Mouse (Mus musculus) layer of hippocampus, postnatal 14 days (tissue): Measurements from ENCODE around the gene Aloxe3. TPM values are rescaled to one million over a fixed set of nuclear protein-coding genes. Genes with fewer than 3 reads are reported as not detected.

Source experiments
- DNase-seq, 2 experiments: peaks; one replicate each; pipeline ENCODE4 v3.0.0; 2021 to 2022; ENCODE audit warnings: low spot score in 2 of 2, mixed read lengths in 1 of 2
- total RNA-seq, 2 experiments: library from RNA; stranded (reverse); gene quantifications; 2 replicates each; pipeline ENCODE4 v1.2.3; 2021

Gene Aloxe3
- total RNA-seq, 2 experiments from 2014 or later: 2.9 to 5.7 TPM

DNA sequence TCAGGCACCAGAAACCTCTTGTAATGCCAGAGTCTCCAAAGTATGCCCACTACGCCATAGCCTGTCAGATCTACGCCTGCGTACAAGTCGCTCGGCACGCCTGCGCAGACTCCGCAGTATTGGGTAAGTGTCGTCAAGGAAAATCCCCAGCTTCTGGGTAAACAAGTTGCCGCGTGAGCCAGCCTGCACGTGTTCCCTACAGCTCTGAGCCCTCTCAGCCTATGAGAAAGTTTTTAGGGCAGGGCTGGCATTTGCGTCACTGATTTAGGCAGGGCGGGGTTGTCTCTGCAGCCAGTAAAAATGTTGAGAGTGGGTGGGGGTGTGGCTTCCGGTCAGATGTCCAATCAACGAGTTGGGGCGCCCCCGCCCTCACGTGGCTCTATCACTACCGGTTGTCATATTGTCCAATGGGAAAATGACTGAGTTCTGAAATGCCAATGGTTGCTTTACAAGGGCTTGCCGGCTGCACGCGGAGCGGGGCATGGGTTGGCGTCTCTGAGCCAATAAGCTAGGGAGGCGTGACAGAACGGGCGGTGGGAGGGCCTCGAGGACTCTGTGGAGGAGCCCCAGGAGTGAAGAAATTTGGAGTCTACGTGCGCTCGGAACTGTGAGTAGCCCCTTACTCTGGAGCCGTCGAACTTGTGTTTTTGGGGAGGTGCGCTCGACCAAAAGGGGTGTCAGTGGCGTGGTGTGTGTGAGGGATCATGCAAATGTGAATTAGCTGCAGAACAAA is 30.8 kb upstream of the Aloxe3 start, which contains the start of gene Per1:
Gene Per1 (plus strand): TSS at position 521 of the 733 bp plus-strand sequence.
- peak; percentile 98 to 100 for DNase-seq

DNA sequence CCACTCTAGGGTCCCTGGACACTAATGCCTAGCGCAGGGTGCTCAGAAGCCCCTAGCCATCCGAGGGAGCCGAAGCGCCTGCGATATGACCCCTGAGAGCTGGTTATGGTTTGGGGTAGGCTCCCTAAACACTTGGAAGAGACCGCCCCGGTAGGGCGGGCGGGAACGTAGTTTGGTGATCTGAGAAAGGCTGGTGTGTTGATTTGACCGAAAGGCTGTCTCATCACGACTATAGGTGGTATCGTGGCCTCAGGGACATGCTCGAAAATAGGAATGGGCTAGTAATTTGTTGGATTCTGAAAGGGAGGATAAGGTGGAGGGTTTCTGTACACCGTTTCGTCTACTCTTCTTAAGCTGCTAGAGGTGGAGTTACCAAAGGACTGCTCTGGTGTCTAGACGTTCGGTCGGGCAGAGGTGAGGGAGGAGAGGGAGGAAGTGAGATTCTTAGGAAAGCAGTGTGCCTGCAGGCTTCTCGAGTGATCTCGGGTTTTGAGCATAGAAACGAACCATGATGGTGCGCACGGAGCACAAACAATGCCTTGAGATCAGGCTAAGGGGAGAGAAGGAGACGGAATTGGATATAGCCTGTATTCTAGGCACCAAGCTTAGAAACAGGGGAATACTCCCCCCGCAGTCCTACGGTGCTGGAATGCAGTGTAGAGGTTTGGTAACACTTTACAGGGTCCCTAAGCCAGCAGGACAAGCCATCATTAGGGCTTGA is 30.0 kb upstream of the Aloxe3 start:
- DNase-seq: no peak

DNA sequence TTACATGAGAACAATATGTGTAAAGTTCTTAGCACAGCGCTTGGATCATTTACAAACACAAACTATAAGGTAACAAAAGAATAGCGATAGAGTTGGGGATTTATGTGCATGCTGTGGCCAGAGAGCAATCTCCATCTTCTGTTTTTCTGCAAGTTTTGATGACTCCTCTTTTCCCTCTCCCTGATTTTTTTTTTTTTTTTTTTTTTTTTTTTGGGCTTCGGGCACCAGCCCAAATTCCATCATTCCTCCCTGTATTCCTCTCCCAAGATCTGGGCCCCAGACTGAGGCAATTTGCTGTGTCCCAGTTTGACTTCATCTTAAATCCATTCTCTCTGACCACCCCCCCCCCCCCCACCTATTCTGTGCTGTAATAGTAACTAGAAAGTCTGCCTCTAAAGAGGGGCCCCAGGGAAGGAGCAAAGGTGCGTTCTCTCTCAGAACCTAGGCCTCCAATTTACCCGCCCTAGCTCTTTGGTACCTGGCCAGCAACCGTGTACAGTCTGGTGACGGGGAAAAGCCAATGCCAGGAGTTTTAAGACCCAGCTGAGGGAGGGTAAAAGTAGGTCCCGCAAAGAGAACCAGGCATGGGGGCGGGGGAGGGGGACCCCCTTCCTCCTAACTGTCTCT is 29.2 kb upstream of the Aloxe3 start:
- DNase-seq: no peak

DNA sequence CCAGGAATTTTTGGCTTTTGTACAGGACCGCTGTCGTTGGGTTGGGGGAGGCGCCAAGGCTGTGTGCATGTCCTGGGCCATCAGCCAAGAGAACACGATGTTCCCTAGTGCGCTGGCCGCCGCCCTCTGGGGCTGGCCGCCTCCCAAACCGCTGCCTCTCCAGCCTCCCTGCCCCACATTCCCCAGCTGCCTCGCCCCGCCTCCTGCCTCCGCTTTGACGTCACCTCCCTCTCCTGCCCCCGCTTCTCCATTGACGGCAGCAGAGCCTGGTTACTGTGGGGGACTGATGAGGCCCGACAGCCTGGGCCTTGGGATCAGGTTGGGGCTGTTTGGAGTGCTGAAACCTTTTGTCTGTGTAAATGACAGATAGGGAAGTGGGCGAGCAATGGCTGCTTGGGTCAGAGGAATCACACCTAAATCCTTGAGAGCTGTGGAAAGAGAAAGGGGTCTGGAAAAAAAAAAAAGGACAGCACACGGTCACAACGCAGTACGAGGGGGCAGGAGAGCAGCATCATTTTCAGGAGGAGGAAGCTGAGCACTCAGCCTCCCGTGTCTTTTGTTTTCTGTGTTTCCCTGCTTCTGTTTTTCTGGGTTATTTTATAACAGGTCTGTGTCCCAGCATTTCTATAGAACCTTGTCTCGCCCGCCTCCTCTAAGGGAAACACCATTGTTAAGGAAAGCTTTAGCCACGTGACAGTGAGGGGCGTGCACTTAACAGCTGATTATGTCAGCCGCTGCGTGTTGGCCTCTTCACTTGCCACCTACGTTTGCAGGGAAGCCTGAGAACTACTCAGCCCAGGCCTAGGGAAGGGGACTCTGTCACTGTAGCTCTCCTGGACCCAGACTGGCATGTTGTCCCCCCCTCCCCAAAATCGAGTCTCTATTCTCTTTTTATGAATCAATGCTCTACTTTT is 28.5 kb upstream of the Aloxe3 start:
- peak; percentile 95 to 98 for DNase-seq

DNA sequence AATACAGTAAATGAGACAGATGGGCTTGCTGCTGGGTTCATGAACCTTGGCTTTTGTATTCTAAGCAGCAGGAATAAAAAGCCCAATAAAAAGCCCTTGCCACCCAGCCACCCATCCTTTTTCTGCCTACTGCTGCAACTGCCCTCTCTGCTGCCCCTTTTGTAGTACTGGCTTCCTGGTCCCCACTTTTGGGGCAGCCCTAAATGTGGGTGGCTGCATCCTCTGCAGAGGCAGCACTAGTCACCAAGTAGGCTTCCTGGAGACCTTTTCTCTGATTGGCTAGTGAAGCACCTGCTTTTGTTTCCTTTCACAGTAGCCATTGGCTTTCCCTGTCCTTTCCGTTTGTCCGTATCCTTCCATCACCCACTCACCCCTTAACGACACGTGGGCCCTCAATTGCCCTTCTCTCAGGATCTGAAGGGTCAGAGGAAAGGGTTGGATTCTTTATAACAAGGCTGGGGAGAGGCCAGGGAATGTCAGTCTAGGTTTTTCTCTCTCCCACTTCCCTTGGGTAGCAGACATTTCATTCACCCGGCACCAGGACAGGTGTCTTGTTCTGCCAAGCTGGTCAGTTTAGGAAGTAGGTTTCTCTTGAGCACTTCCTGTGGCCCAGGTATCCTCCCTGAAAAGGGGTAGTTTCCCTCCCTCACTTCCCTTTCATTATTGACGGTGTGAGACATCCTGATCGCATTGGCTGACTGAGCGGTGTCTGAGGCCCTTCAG is 27.5 kb upstream of the Aloxe3 start:
- DNase-seq: no peak

DNA sequence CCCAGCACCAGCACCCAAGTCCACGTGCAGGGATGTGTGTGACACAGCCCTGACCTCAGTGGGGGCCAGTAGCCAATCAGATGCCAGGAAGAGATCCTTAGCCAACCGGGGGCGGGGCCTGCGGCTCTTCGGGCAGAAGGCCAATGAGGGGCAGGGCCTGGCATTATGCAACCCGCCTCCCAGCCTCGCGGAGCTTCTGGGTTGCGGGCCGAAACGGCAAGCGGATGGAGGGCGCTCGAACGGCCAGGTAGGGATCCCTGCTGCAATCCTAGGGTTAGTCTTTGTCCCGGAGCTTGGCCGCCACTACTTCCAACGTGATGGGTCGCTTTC is 27.0 kb upstream of the Aloxe3 start:
- peak; percentile 96 to 97 for DNase-seq

DNA sequence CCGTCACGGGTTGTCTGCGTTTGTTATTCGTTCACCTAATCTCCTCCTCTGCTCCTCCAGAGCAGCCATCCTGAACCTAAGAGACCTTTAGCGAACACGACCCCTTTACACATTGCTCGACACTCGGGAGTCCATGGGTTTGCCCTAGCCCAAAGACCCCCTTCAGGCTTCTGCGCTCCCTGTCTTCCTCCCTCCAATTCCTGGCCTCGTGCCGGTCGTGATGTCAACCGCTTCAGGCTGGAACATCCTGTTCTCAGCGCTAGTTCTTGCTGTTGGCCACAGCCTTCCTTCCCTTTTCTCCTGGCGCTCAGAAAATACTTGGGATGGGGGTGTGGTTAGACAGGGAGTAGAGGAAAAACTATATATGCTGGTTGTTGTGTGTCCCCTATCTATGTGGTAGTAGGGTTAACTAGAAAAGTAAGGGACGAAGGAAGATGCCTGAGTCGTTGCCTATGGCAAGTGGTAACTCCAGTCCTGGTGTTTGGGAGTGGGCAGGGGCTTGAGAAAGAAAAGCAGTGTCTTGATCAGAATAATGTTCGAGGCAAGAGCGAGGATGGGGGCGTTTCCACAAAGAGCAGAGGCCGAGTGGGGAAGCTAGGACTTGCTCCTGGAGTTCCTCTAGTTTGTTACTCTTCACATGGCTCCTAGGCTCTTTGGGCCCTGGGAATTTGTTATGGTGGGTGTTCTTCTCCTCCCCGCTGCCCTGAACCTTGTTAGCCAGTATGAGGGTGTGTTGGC is 26.4 kb upstream of the Aloxe3 start:
- DNase-seq: peak; percentile 73 to 87

DNA sequence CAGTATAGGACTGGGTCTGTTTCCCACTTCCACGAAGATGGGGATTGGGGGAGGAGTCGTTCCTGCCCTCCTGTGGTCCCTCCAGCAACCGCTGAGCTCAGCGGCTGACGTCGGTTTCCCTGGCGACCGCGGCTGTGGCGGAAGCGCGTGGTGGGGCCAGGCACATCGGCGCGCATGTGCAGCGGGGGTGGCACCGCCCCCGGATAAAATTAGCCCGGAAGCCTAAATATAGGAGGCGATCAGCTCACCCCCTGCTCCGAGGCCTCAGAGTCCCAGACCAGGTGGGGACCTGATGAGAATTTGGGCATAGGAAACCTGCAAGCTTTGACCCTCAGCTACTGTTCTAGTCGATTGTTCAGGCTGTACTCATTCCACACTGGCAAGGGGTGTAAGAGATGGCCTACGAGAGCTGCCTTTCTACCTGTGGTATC is 25.8 kb upstream of the Aloxe3 start:
- peak; percentile 85 to 94 for DNase-seq

DNA sequence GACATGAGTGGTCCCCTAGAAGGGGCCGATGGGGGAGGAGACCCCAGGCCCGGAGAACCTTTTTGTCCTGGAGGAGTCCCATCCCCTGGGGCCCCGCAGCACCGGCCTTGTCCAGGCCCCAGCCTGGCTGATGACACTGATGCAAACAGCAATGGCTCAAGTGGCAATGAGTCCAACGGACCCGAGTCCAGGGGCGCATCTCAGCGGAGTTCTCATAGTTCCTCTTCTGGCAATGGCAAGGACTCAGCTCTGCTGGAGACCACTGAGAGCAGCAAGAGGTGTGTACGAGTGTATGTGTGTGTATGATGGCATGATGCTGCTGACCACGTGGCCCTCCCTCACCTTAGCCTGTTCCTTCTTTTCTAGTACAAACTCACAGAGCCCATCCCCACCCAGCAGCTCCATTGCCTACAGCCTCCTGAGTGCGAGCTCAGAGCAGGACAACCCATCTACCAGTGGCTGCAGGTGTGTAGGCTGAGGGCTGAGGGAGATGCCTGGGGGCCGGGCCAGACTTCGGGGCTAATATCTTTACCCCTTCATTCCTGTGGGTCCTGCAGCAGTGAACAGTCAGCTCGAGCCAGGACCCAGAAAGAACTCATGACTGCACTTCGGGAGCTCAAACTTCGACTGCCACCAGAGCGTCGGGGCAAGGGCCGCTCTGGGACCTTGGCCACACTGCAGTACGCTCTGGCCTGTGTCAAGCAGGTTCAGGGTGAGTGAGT is 24.9 kb upstream of the Aloxe3 start:
- no peak for DNase-seq

DNA sequence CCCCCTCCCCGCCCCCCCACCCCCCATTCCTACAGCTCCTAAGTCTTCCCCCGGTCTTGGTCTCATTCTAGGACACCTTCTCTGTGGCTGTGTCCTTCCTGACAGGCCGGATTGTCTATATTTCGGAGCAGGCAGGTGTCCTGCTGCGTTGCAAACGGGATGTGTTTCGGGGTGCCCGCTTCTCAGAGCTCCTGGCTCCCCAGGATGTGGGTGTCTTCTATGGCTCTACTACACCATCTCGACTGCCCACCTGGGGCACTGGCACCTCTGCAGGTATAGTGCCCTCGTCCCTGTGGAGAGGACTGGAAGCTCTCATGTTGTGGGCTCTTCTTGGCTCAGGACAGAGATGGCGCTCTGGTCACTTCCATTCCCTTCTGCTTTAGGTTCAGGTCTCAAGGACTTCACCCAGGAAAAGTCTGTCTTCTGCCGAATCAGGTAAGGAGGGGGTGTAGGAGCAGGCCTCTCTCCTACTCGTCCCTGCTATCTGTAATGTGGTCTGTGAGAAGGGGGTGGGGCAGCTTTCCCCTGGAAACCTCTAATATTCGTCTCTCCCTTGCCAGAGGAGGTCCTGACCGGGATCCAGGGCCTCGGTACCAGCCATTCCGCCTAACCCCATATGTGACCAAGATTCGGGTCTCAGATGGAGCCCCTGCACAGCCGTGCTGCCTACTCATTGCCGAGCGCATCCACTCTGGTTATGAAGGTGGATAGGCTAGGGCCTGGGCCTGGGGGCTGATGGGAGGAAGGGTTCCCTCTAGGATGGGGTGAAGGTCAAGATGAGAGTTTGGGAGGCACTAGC is 23.9 kb upstream of the Aloxe3 start:
- DNase-seq: no peak

DNA sequence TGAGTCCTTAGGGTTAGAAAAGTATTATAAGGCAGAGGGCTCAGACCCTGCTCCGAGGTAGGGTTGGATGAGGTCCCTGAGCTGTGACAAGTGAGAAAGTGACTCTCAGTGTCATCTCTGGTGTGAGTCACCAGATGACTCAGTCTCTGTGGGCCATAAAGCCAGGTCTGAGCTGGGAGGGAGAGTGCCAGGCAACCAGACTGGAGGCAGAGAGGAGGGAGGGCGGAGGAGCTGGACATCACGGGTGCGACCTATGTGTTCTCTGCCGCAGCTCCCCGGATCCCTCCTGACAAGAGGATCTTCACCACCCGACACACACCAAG is 23.3 kb upstream of the Aloxe3 start:
- DNase-seq: no peak

DNA sequence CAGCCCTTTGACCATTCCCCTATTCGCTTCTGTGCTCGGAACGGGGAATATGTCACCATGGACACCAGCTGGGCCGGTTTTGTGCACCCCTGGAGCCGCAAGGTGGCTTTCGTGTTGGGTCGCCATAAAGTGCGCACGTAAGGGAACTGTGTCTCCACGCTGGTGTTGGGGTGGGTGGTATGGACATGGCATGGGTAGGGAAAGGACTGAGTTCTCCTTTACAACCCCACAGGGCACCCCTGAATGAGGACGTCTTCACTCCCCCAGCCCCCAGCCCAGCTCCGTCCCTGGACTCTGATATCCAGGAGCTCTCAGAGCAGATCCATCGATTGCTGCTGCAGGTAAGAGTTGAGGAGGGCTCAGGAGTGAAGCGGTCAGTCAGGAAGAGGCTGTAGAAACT is 22.6 kb upstream of the Aloxe3 start:
- no peak for DNase-seq

DNA sequence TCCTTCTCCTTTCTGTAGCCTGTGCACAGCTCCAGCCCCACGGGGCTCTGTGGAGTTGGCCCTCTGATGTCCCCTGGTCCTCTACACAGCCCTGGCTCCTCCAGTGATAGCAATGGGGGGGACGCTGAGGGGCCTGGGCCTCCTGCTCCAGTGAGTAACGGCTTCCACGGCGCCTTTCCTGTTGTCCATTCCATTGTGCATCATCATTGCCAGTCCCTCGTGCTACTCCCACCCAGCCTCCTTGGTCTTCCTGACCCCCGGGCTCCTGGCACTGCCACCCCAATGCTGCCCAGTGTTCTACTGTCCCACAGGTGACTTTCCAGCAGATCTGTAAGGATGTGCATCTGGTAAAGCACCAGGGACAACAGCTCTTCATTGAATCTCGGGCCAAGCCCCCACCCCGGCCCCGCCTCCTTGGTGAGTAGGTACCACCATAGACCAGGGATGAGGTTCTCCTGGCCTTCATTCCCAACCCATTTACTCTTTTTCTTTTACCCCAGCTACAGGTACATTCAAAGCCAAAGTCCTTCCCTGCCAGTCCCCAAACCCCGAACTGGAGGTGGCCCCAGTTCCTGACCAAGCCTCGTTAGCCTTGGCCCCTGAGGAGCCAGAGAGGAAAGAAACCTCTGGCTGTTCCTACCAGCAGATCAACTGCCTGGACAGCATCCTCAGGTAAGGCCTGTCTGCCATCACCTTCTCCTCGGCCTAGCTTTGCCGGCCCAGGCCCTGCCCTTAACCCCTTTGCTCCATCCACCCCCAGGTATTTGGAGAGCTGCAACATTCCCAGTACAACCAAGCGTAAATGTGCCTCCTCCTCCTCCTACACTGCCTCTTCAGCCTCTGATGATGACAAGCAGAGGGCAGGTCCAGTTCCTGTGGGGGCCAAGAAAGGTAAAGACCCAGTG is 21.9 kb upstream of the Aloxe3 start:
- DNase-seq: no peak

DNA sequence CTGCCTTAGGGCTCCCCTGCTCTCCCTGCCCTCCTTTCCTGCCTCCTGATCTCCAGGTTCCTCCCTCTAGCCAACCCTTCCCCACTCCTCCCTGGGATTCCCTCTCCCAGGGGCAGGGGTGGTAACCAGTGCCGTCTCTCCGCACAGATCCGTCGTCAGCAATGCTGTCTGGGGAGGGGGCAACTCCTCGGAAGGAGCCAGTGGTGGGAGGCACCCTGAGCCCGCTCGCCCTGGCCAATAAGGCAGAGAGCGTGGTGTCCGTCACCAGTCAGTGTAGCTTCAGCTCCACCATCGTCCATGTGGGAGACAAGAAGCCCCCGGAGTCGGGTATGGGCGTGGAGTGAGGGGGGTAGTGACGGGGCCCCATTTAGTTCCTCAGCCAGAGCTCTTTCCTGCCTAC is 21.2 kb upstream of the Aloxe3 start:
- DNase-seq: no peak

DNA sequence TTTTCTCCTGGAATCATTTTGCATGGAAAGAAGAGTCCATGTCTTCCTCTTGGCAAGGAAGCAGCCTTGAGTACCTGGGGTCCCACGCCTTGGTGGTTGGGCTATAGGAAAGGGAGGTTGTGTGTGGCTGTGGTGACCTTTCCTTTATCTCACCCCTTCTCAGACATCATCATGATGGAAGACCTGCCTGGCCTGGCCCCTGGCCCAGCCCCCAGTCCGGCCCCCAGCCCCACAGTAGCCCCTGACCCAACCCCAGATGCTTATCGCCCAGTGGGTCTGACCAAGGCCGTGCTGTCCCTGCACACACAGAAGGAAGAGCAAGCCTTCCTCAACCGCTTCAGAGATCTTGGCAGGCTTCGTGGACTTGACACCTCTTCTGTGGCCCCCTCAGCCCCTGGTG is 20.5 kb upstream of the Aloxe3 start:
- DNase-seq: no peak

DNA sequence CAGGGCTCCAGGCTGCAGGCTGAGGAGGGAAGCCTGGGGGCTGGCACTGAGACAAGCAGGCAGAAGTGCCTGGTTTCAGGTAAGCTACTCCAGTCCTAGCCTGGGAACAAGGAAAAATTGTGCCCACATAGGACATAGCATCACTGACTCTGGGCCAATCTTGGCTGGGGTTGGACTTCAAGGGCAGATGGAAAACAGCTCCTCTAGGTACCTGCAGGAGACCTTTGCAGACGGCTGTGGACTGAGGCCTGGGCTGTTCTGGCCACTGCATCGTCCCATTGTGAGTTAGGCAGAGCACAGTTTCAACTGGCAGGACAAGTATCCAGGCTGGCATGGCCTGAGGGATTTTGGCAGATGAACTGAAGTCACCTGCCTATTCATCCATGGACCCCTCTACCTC is 19.9 kb upstream of the Aloxe3 start:
- DNase-seq: no peak

DNA sequence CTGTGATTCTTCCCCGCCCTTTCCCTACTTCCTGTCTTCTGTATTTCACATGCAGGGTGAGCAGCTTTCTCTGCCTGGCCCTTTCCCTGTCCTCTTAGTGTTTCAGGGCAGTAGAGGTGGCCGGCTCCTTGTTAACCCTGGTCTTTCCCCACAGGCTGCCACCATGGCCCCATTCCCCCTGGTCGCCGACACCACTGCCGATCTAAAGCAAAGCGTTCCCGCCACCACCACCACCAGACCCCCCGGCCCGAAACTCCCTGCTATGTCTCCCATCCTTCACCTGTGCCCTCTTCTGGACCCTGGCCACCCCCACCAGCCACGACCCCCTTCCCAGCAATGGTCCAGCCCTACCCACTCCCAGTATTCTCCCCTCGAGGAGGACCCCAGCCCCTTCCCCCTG is 19.4 kb upstream of the Aloxe3 start:
- DNase-seq: no peak

DNA sequence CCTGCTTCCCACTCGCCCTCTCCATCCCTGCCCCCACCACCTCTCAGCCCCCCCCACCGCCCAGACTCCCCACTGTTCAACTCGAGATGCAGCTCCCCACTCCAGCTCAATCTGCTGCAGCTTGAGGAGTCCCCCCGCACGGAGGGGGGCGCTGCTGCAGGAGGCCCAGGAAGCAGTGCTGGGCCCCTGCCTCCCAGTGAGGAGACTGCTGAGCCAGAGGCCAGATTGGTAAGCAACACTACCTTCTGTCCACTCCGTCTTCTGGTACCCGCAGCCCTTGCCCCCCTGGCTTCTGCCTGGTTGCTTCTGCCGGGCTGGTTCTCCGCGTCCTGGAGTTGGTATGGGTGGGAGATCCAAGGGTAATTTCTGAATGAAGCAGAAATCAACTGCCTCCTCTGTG is 18.9 kb upstream of the Aloxe3 start:
- no peak for DNase-seq
